Comparison of ENCODE assay signal across 25 mouse cellular contexts in the genomic region with DNA sequence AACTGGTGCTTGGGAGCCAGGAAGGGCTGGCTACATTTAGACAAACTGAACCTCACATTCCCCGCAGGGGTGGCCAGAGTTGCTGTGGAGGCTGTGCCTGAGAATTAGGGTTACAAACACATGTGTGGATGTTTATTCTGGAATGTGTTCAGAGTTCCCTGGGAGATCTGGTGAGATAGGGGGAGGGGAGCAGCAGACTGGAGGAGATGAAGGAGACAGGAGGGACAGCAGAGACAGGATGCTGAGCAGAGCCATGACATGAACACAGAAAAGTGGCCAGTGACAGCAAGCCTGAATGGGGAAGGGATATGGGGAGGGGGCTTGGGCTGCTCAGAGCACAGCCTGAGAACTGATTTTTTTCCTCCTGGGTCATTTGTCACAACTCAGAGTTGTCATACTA. TPM values are rescaled to one million over a fixed set of nuclear protein-coding genes. Genes with fewer than 3 reads are reported as not detected.
A peak's percentile ranks its signal among the peaks of the same experiment; 100 is the strongest.
DNase-seq lines count a peak whose midpoint lies in the region; ATAC-seq and TF ChIP-seq lines count a peak whose summit lies in the region.
"Had no signal": no experiment of that assay in that cellular context is flagged by ENCODE, and none has a peak within 500 bp of the region (broad histone marks: within the 10 kb centered on the region; RNA-seq: fewer than 3 reads in every experiment).

No protein-coding gene starts in this region.

- WGBS in hindbrain, embryonic 13.5 days, result 89% methylated on average over 1 of the region's 1 CpGs
- whole genome bisulfite sequencing in hindbrain, postnatal 0 days, result 63% methylated on average over 1 of the region's 1 CpGs
- WGBS in neural tube, embryonic 11.5 days, result 52% methylated on average over 1 of the region's 1 CpGs
- WGBS in kidney, embryonic 14.5 days, result 36% methylated on average over 1 of the region's 1 CpGs

- H3K36me3 ChIP-seq in hindbrain, embryonic 13.5 days, result no peaks in the 10 kb centered on the region
- H3K36me3 ChIP-seq in hindbrain, postnatal 0 days (ENCODE audit: insufficient read depth, low read length), result no peaks in the 10 kb centered on the region
- no peaks in the 10 kb centered on the region for H3K36me3 ChIP-seq in neural tube, embryonic 11.5 days (ENCODE audit: control insufficient read depth, insufficient read depth, low read length)
- H3K36me3 ChIP-seq in kidney, embryonic 14.5 days (ENCODE audit: control insufficient read depth, insufficient read depth, low read length), result no peaks in the 10 kb centered on the region
- H3K36me3 ChIP-seq: embryonic facial prominence, embryonic 13.5 days; limb, embryonic 15.5 days; neural tube, embryonic 15.5 days had no signal

- no peak for TF ChIP-seq CTCF in hindbrain, postnatal 0 days (IDR thresholded peaks at IDR 0.05; ENCODE audit: low read depth)

- no peak overlapping the region for H3K4me2 ChIP-seq in hindbrain, embryonic 13.5 days
- H3K4me2 ChIP-seq in hindbrain, postnatal 0 days (ENCODE audit: low read depth, low read length), result no peak overlapping the region
- H3K4me2 ChIP-seq in neural tube, embryonic 11.5 days (ENCODE audit: low read depth), result no peak overlapping the region
- no peak overlapping the region for H3K4me2 ChIP-seq in kidney, embryonic 14.5 days (replicated peaks; ENCODE audit: low read depth, low read length)
- H3K4me2 ChIP-seq: embryonic facial prominence, embryonic 13.5 days; heart, embryonic 11.5 days; limb, embryonic 15.5 days; midbrain, embryonic 11.5 days; neural tube, embryonic 15.5 days had no signal

- peaks cover 23% of the 10 kb centered on the region for H3K4me1 ChIP-seq in hindbrain, embryonic 13.5 days (replicated peaks)
- no peaks in the 10 kb centered on the region for H3K4me1 ChIP-seq in hindbrain, postnatal 0 days (ENCODE audit: insufficient read depth, low read length)
- H3K4me1 ChIP-seq in neural tube, embryonic 11.5 days (ENCODE audit: control insufficient read depth, insufficient read depth, low read length), result no peaks in the 10 kb centered on the region
- peaks cover 10% of the 10 kb centered on the region; the same call in 1 of the 2 replicates for H3K4me1 ChIP-seq in kidney, embryonic 14.5 days (ENCODE audit: control insufficient read depth, insufficient read depth, low read length)

- no peak for DNase-seq in hindbrain, postnatal 0 days (ENCODE audit: low spot score)
- peak; percentile 18 for DNase-seq in neural tube, embryonic 11.5 days (ENCODE audit: low spot score)
- no peak for DNase-seq in neural tube, embryonic 10.5 days (ENCODE audit: extremely low spot score, low spot score)
- peak; percentile 25 to 43 for DNase-seq in kidney, postnatal 4 days
- no peak for DNase-seq in gastrocnemius, postnatal 10 days
- DNase-seq in natural killer cell, adult 2 months (ENCODE audit: low spot score in 2 of 2), result no peak
- DNase-seq: adrenal gland, postnatal 10 days; B cell, adult 2 months; cerebellum, adult 11-12 months; cerebellum, postnatal 25 days; heart, postnatal 14 days; liver, postnatal 0 days; spleen, adult 18-20 months; thymus, postnatal 36 days had no signal

- H3K4me3 ChIP-seq in hindbrain, embryonic 13.5 days, result no peak overlapping the region
- H3K4me3 ChIP-seq in hindbrain, postnatal 0 days (ENCODE audit: low read length), result no peak overlapping the region
- no peak overlapping the region for H3K4me3 ChIP-seq in neural tube, embryonic 11.5 days (ENCODE audit: low read depth, low read length)
- no peak overlapping the region for H3K4me3 ChIP-seq in kidney, embryonic 14.5 days (ENCODE audit: low read length)
- H3K4me3 ChIP-seq: embryonic facial prominence, embryonic 13.5 days; limb, embryonic 15.5 days; neural tube, embryonic 15.5 days had no signal

- no peaks in the 10 kb centered on the region for H3K27me3 ChIP-seq in hindbrain, embryonic 13.5 days
- no peaks in the 10 kb centered on the region for H3K27me3 ChIP-seq in hindbrain, postnatal 0 days (ENCODE audit: insufficient read depth, low read length)
- no peaks in the 10 kb centered on the region for H3K27me3 ChIP-seq in neural tube, embryonic 11.5 days (ENCODE audit: control insufficient read depth, insufficient read depth, low read length)
- H3K27me3 ChIP-seq in kidney, embryonic 14.5 days (ENCODE audit: control insufficient read depth, insufficient read depth, low read length), result peaks cover 2% of the 10 kb centered on the region; the same call in 1 of the 2 replicates
- H3K27me3 ChIP-seq: embryonic facial prominence, embryonic 13.5 days; limb, embryonic 15.5 days; neural tube, embryonic 15.5 days had no signal

- ATAC-seq in hindbrain, embryonic 13.5 days (ENCODE audit: low FRiP score), result 0 out of 2 replicates have a peak, but pooled peaks have one; percentile 52
- ATAC-seq in hindbrain, postnatal 0 days, result no peak
- no peak for ATAC-seq in neural tube, embryonic 11.5 days (ENCODE audit: insufficient read depth, low FRiP score, low TSS enrichment)
- ATAC-seq in kidney, embryonic 14.5 days (ENCODE audit: low FRiP score, low TSS enrichment), result peak; percentile 50
- ATAC-seq: liver, postnatal 0 days had no signal

- H3K9me3 ChIP-seq in hindbrain, embryonic 13.5 days, result no peaks in the 10 kb centered on the region
- H3K9me3 ChIP-seq in hindbrain, postnatal 0 days (ENCODE audit: low read length), result no peaks in the 10 kb centered on the region
- no peaks in the 10 kb centered on the region for H3K9me3 ChIP-seq in neural tube, embryonic 11.5 days (ENCODE audit: control insufficient read depth, low read length)
- no peaks in the 10 kb centered on the region for H3K9me3 ChIP-seq in kidney, embryonic 14.5 days (ENCODE audit: control insufficient read depth, low read length)
- H3K9me3 ChIP-seq: embryonic facial prominence, embryonic 13.5 days; limb, embryonic 15.5 days; neural tube, embryonic 15.5 days had no signal

- no peak overlapping the region for H3K27ac ChIP-seq in hindbrain, embryonic 13.5 days
- H3K27ac ChIP-seq in hindbrain, postnatal 0 days, result no peak overlapping the region
- H3K27ac ChIP-seq in neural tube, embryonic 11.5 days (ENCODE audit: low read depth, low read length), result no peak overlapping the region
- no peak overlapping the region for H3K27ac ChIP-seq in kidney, embryonic 14.5 days (ENCODE audit: low read depth, low read length)
- H3K27ac ChIP-seq: embryonic facial prominence, embryonic 13.5 days; limb, embryonic 15.5 days; macrophage; neural tube, embryonic 15.5 days had no signal

- H3K9ac ChIP-seq in hindbrain, embryonic 13.5 days, result no peak overlapping the region
- no peak overlapping the region for H3K9ac ChIP-seq in hindbrain, postnatal 0 days (replicated peaks; ENCODE audit: low read length)
- no peak overlapping the region for H3K9ac ChIP-seq in neural tube, embryonic 11.5 days (ENCODE audit: low read length)
- no peak overlapping the region for H3K9ac ChIP-seq in kidney, embryonic 14.5 days (ENCODE audit: low read depth, low read length)
- H3K9ac ChIP-seq: embryonic facial prominence, embryonic 13.5 days; limb, embryonic 15.5 days; liver, postnatal 0 days; neural tube, embryonic 15.5 days had no signal

RNA-seq across cellular contexts. Expression of gene Fam170b, which starts 14.5 kb away (rescaled TPM):
- polyA plus RNA-seq in hindbrain, embryonic 13.5 days (2015; fragmentation: Nextera tagmentation; extraction: Ambion mirVana), result not detected in 2 replicates
- not detected in 2 replicates for total RNA-seq in hindbrain, postnatal 0 days (2014; rRNA removed)
- polyA plus RNA-seq in hindbrain, postnatal 0 days (2015; fragmentation: Nextera tagmentation; extraction: Ambion mirVana), result not detected in 2 replicates
- not detected in 2 replicates for polyA plus RNA-seq in neural tube, embryonic 11.5 days (2014; fragmentation: Nextera tagmentation; extraction: Ambion mirVana)
- 0.14 TPM in 1 of 2 replicates, not detected in the other for polyA plus RNA-seq in kidney, embryonic 14.5 days (2014; fragmentation: Nextera tagmentation; extraction: Ambion mirVana)
- not detected for total RNA-seq in gastrocnemius, postnatal 10 days (2021)
- total RNA-seq: adrenal gland, postnatal 10 days; heart, postnatal 14 days had no signal
- polyA plus RNA-seq: brain, embryonic 14.5 days; embryonic facial prominence, embryonic 13.5 days; heart, embryonic 11.5 days; limb, embryonic 15.5 days; macrophage; midbrain, embryonic 11.5 days; neural tube, embryonic 15.5 days had no signal

RNA-seq across cellular contexts. Expression of gene Tmem273, which starts 33.5 kb away (rescaled TPM):
- 0.52 and 1.0 TPM in 2 replicates for polyA plus RNA-seq in hindbrain, embryonic 13.5 days (2015; fragmentation: Nextera tagmentation; extraction: Ambion mirVana)
- total RNA-seq in hindbrain, postnatal 0 days (2014; rRNA removed), result 1.2 TPM in 1 of 2 replicates, not detected in the other
- 0.16 and 0.23 TPM in 2 replicates for polyA plus RNA-seq in hindbrain, postnatal 0 days (2015; fragmentation: Nextera tagmentation; extraction: Ambion mirVana)
- polyA plus RNA-seq in neural tube, embryonic 11.5 days (2014; fragmentation: Nextera tagmentation; extraction: Ambion mirVana), result 0.32 and 0.56 TPM in 2 replicates
- polyA plus RNA-seq in kidney, embryonic 14.5 days (2014; fragmentation: Nextera tagmentation; extraction: Ambion mirVana), result 0.56 and 0.70 TPM in 2 replicates
- total RNA-seq in gastrocnemius, postnatal 10 days (2021), result under 1 TPM in 1 of 2 experiments, not detected in 1; 0.73 TPM
- total RNA-seq: gastrocnemius, adult 8-10 months had no signal

RNA-seq across cellular contexts. Expression of gene Vstm4, which starts 37.3 kb away (rescaled TPM):
- polyA plus RNA-seq in hindbrain, embryonic 13.5 days (2015; fragmentation: Nextera tagmentation; extraction: Ambion mirVana), result 9.6 and 11.3 TPM in 2 replicates
- total RNA-seq in hindbrain, postnatal 0 days (2014; rRNA removed), result 9.6 and 9.8 TPM in 2 replicates
- 14.8 and 14.9 TPM in 2 replicates for polyA plus RNA-seq in hindbrain, postnatal 0 days (2015; fragmentation: Nextera tagmentation; extraction: Ambion mirVana)
- polyA plus RNA-seq in neural tube, embryonic 11.5 days (2014; fragmentation: Nextera tagmentation; extraction: Ambion mirVana), result 5.1 and 7.3 TPM in 2 replicates
- polyA plus RNA-seq in kidney, embryonic 14.5 days (2014; fragmentation: Nextera tagmentation; extraction: Ambion mirVana), result 21.2 and 35.4 TPM in 2 replicates
- 10 to 100 TPM; 20.0 to 23.4 TPM for total RNA-seq in gastrocnemius, postnatal 10 days (2021)
- total RNA-seq: monocyte, adult 5-6 weeks had no signal

Comparison
In these comparisons a context has a peak if more than half of its experiments do, and no peak if none do; other contexts are left out.
1. ATAC-seq: peak in hindbrain, embryonic 13.5 days (single experiment) and kidney, embryonic 14.5 days (single experiment); none in hindbrain, postnatal 0 days (single experiment) and neural tube, embryonic 11.5 days (single experiment).
2. DNase-seq: peak in neural tube, embryonic 11.5 days (single experiment) and kidney, postnatal 4 days (2 of 2); none in hindbrain, postnatal 0 days (single experiment), neural tube, embryonic 10.5 days (single experiment), gastrocnemius, postnatal 10 days (single experiment) and natural killer cell, adult 2 months (0 of 2).